Mouse (Mus musculus) adrenal gland, postnatal 36 days (tissue): ENCODE results near the gene Lingo3. TPM values are rescaled to one million over a fixed set of nuclear protein-coding genes. Genes with fewer than 3 reads are reported as not detected.

Experiments used
- DNase-seq, 2 experiments: peaks; one replicate each; pipeline ENCODE4 v3.0.0; 2021; ENCODE audit warnings: mixed read lengths in 1 of 2
- microRNA-seq: library from miRNA; unstranded; fragments of <30 nt; microRNA quantifications from one replicate; pipeline ENCODE4 v1.2.0, GENCODE M21; 2021
- total RNA-seq, 2 experiments: library from RNA; stranded (reverse); gene quantifications; 2 replicates each; pipeline ENCODE4 v1.2.3; 2021

Gene Lingo3
- total RNA-seq, 2 experiments from 2014 or later: 5.8 TPM

DNA sequence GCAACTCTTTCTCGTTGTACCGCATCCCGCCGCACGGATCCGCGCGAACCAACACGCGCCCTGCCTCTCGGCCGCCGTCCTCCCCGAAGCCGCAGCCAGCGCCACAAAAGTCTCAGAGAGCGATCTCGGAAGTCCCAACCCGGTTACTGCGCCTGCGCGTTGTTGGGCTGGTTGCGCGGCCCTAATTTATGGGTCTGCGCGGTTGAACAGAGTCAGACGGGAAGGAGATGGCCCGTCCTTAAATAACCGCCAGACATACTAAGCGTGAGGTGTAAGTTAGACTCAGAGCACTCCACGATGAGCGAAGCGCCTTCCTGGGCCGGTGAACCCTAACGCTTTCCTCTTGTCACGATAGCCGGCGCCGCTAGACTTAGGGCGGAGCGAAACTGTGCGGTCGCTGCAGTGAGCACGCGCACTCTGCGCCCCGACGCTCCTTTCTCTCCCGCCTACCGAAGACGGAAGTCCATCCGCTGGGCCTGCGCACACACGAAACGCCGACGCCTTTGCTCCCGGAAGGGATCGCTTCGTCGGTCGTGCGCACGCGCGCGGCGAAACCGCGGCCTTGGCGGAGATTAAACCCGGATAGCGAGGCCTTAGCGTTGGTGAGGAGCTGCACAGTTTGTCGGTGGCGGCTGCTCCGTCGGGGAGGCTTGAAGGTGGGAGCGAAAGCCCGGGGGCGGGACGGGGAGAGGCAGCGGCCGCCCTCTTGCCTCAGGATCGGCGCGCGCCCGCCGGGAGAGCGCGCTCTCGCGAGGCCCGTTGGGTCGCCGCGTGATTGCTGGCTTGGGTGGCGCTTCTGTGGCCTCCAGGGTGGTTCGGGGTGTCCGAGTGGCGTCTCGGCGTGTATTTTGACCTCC, 45.5 kb downstream of the Lingo3 start, which contains the start of the genes Sf3a2 and Plekhj1:
Gene Sf3a2 (plus strand): TSS at position 49 of the 857 bp plus-strand sequence.
Gene Plekhj1 (minus strand): TSS at position 477 of the 857 bp plus-strand sequence.
- peak; percentile 95 to 96 for DNase-seq

DNA sequence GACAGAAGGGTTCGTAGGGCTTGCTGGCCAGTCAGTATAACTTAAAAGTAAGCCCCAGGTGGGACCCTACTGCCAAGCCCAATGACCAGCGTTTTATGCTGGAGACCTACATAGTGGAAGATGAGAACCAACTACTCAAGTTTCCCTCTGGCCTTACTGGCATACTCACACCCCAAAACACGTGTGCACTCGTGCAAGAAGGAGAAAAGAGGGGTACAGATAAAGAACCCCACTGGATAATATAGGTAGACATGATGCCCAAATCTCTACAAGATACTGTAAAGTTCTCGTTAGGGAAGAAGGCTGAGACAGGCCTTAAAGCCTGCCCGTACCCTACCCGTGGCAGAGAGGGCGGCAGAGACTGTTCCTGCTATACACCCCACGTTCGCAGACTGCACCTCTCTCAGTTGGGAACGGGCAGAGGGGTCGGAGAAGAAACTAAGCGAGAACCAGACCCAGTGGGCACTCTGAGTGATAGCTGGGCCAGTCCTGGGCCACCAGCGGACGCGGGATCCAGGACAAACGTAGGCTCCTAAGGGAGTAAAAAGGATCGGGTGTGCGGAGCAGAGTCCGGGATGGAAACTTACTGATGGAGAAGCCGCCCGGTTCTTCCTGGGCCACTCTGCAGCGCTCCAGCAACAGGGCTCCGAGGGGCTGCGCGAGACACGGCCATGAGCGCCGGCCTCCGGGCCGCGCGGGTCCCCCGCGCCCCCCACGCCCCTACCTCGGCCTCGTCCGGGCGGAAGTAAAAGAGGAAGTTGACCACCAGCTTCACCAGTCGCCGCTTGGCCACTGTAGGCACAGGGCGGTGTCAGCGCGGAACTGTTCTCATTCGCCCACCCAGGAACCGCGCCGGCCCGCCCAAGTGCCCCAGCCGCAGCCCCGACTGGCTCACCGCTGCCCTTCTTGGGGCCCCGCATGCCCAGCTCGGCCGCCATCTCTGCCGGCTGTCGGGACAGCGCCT, 46.4 kb downstream of the Lingo3 start:
- no peak for DNase-seq

DNA sequence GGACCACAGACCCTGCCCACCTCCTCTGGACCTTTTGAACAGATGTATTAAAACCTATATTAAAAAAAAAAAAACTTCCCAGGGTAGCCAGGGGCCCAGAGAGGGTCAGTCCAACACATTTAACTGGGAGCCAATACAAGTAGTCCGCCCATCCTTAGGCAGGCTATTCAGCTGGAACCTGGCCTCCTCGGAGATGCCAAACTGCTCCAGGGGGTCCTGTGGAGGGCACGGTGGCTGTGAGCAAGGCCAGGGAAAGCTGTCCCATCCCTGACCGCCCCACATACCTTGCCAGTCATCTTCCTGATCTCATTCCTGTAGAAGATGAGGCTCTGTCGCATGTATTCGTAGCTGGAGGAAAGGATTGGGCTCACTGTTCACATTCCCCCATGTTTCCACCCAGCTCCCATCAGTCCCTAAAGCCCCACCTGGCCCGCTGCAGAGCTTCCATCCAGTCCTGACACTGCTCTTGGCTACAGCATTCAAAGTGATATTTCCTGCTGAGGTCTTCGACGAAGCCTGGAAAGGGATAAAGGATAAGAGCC, 47.5 kb downstream of the Lingo3 start:
- DNase-seq: no peak

- DNase-seq: no peak
Measured at GRCm38 (mm10) chr10:80794750-80795149, 49.1 kb downstream of the Lingo3 start.

DNA sequence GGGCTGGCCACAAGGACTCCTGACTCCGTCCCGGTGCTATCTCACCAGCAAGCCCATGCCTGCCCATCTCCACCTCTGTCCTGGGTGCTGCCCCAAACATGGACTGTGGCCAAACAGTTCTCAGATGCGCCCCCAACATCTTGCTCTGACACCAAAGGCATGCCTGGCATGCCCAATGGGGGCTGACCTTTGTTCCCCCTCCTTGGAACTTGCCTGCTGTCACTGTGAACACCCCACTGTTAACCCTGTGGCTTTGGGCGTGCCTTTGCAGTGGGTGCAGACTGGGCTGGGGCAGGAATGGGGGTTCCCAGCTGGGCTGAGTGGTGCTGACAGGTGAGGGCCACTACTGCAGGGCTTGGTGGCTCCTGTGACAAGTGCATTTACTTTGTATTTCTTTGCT, 50.0 kb downstream of the Lingo3 start:
- DNase-seq: no peak

DNA sequence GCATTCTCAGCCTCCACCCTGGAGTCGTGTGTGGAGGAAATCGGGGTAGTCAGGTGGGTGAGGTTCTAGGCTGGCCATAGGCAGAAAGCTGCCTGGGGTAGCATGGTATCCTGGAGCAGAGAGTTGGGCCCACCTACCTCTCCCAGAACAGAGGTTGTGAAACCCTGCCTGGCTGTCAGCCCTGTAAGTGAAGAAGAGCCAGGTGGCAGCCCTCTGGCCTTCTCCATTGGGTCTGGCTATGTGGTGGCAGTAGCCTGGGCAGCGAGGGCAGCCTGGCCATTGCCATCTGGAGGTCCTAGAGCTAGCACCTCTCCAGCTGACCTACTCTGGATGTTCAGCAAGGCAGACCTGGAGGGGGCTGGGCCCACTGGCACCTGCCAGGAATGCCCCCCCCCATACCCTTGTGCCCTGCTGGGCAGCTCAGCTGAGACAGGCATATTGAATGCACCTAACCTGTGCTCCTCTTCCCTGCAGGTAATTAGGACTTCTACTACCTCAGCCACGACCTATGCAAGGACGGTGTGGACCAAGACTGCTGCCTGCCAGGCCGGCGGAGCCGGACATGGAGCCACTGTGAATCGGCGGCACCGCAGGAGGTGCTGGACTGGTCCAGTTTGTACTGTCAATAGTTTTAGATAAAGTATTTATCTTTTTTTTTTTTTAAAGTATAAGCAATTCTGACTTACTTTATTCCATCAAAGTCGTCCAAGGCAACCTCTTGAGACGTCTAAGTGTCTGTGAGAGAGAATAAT, 50.6 kb downstream of the Lingo3 start:
- no peak for DNase-seq

DNA sequence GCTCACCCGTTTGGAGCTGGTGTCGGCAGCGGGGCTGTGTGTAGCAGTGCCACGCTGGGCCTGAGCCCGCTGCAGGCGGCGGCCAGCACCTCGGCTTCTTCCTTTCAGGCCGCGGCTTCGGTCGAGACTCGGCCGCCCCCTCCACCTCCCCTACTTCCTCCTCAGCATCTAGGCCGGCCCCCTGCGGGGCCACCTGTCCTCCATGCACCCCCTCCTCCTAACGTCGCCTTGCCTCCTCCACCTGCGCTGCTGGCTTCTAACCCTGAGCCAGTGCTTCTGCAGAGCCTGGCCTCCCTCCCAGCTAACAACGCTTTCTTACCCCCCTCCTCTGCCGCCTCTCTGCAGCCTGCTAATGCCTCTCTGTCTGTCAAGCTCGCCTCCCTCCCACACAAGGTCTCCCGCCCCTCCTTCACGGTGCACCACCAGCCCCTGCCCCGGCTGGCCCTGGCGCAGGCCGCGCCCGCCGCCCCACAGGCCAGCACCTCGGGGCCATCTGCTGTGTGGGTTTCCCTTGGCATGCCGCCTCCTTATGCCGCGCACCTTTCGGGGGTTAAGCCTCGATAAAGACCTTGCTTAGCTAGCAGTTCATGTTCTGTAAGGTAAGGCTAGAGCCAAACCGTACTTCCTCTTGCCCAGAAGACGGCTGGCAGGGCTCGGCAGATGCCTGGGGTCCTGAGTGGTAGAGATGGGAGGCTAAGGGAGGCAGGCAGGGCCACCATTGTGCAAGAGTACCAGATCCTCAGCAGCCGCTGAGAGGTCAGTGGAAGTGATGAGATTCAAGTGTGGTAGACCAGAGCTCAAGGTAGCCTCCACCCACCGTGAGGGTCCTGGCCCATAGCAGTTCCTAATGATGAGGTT, 51.4 kb downstream of the Lingo3 start:
- no peak for DNase-seq

DNA sequence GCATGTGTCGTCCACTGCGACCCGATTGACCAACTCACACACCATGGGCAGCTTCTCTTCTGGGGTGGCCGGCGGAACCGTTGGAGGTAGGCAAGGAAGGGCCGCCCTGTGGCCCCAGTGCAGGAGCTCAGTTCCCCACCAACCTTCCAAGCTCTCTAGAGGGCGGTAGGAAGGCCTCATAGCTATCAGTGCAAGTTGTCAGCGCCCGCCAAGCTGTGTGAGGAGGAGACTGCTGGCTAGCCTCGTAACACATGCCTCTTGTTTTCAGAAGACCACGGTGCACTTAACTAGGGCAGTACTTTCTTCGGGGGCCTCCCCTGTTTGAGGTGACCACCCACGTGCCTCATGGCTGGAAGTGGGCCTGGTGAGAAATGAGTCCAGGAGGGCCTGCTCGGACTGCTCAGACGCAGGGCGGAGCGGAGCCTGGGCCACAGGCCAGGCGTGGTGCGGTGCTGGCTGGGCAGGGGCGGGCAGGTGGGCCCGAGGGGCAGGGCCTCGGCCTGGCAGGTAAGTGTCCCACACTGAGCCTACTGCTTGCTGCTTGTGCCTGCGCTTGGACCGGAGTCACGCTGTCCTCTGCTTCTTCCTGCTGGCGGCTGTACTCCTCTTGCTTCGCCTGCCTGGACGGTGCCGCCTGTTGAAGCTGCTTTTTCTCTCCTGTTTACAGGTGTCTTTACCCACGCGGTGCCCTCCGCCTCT, 52.2 kb downstream of the Lingo3 start:
- DNase-seq: no peak

- peak in 1 of 2 experiments; percentile 54 for DNase-seq
Measured at GRCm38 (mm10) chr10:80790761-80791404, 53.0 kb downstream of the Lingo3 start.

DNA sequence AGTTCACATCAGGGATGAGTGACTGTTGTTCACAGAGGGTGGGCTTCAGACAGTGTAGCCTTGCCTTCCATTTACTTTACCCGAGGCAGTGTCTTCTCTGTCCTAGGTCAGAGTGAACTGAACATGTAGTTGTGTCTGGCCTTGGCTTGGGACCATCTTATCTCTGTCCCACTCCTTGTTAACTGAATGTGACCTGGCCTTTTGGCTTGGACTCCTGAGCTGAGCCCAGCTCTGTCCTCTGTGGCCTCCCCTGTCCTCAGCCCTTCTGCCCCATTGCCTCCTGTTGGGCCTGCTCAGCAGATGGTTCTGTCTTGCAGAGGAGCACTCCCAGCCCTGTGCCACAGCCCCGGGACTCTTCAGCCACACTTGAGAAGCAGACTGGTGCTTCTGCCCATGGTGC, 56.3 kb downstream of the Lingo3 start:
- no peak for DNase-seq

DNA sequence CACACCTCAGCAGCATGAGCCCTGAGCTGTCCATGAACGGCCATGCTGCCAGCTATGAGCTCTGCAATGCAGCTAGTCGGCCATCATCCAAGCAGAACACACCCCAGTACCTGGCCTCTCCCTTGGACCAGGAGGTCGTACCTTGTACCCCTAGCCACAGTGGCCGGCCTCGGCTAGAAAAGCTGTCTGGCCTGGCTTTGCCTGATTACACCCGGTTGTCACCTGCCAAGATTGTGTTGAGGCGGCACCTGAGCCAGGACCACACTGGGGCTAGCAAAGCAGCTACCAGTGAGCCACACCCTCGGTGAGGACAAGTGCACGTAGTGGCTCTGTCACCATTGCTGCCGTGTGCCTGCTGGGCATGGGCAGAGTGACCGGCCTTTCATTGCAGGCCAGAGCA, 57.9 kb downstream of the Lingo3 start:
- no peak for DNase-seq

DNA sequence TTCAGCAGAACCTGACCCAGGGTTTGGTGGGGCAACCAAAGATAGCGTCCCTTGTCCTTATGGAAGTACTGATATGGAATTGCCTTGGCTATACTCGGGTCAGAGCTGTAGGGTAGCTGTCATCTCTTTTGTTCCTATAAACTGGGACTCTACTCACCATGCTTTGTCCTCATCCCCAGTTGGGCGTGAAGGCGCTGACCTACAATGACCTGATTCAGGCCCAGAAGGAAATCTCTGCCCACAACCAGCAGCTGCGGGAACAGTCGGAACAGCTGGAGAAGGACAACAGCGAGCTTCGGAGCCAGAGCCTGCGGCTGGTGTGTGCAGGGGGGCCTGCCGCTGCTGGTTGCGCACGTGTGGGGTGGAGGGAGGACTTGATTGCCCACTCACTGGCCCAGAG, 59.0 kb downstream of the Lingo3 start:
- DNase-seq: no peak

DNA sequence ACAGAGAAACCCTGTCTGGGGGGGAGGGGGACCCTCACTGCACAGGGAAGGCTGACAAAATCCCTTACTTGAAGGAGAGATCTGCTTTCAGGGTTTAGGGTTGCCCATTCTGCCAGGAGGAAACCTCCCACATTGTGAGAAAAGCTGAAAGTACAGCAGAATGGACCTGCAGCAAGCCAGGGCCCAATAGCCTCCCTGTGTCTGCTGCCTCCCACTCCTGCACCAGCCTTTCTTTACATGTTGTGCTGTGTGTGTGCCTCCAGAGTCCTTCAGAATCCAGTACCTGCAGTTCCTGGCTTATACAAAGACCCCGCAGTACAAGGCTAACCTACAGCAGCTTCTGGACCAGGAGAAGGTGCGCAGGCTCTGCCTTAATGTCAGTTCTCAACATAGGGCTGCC, 59.5 kb downstream of the Lingo3 start:
- no peak for DNase-seq

Small RNA genes within 50 kb of the gene (microRNA-seq; reads per million reads assigned to microRNA genes)
- 2.0 reads per million for gene Mir1982

Other genes starting within 250 kb of the Lingo3 start
- gene Scamp4, start 241.2 kb downstream of the Lingo3 start, total RNA-seq: 10 to 100 TPM; 64.3 to 64.6 TPM
- 1 to 10 TPM; 2.7 to 6.1 TPM for gene Adat3, start 241.2 kb downstream of the Lingo3 start, total RNA-seq
- gene Gm49322, start 238.0 kb downstream of the Lingo3 start, total RNA-seq: 1 to 10 TPM; 1.6 to 2.6 TPM
- 100 to 1,000 TPM; 129 to 135 TPM for gene Csnk1g2, start 221.2 kb downstream of the Lingo3 start, total RNA-seq
- gene Btbd2, start 187.0 kb downstream of the Lingo3 start, total RNA-seq: 10 to 100 TPM; 61.7 to 71.2 TPM
- gene Mknk2, start 165.9 kb downstream of the Lingo3 start, total RNA-seq: 100 to 1,000 TPM; 178 to 198 TPM
- 10 to 100 TPM; 19.4 to 20.1 TPM for gene Mob3a, start 142.1 kb downstream of the Lingo3 start, total RNA-seq
- gene Izumo4, start 141.9 kb downstream of the Lingo3 start, total RNA-seq: 10 to 100 TPM in 1 of 2 experiments, 1 to 10 TPM in 1; 9.9 to 16.6 TPM
- gene Ap3d1, start 101.8 kb downstream of the Lingo3 start, total RNA-seq: 10 to 100 TPM; 80.3 to 99.6 TPM
- gene Dot1l, start 88.8 kb downstream of the Lingo3 start, total RNA-seq: 10 to 100 TPM; 53.2 to 64.6 TPM
- 10 to 100 TPM; 51.4 to 55.6 TPM for gene Sf3a2, start 45.8 kb downstream of the Lingo3 start, total RNA-seq
- 10 to 100 TPM; 84.6 to 86.8 TPM for gene Plekhj1, start 45.4 kb downstream of the Lingo3 start, total RNA-seq
- gene Amh, start 38.8 kb downstream of the Lingo3 start, total RNA-seq: under 1 TPM; 0.40 to 0.83 TPM
- gene Jsrp1, start 30.5 kb downstream of the Lingo3 start, total RNA-seq: 1 to 10 TPM; 4.7 to 7.2 TPM
- gene Oaz1, start 17.4 kb downstream of the Lingo3 start, total RNA-seq: 1,000 to 10,000 TPM in 1 of 2 experiments, 100 to 1,000 TPM in 1; 923 to 1,039 TPM
- gene Lsm7, start 11.2 kb upstream of the Lingo3 start, total RNA-seq: 10 to 100 TPM; 26.6 to 36.8 TPM
- gene Sppl2b, start 11.2 kb upstream of the Lingo3 start, total RNA-seq: 10 to 100 TPM; 28.1 to 30.3 TPM
- gene Tmprss9, start 27.8 kb upstream of the Lingo3 start, total RNA-seq: not detected
- gene Timm13, start 56.9 kb upstream of the Lingo3 start, total RNA-seq: 100 to 1,000 TPM; 202 to 239 TPM
- gene Lmnb2, start 74.2 kb upstream of the Lingo3 start, total RNA-seq: 10 to 100 TPM; 11.2 to 17.2 TPM
- 100 to 1,000 TPM in 1 of 2 experiments, 10 to 100 TPM in 1; 81.7 to 149 TPM for gene Gadd45b, start 86.0 kb upstream of the Lingo3 start, total RNA-seq
- 1 to 10 TPM; 6.4 to 6.7 TPM for gene Gng7, start 170.9 kb upstream of the Lingo3 start, total RNA-seq
- gene Diras1, start 181.6 kb upstream of the Lingo3 start, total RNA-seq: 1 to 10 TPM; 1.2 to 1.5 TPM
- gene Slc39a3, start 193.4 kb upstream of the Lingo3 start, total RNA-seq: 10 to 100 TPM; 33.2 to 68.5 TPM
- gene Sgta, start 216.1 kb upstream of the Lingo3 start, total RNA-seq: 100 to 1,000 TPM; 223 to 227 TPM
- 10 to 100 TPM; 51.5 to 56.6 TPM for gene Thop1, start 226.0 kb upstream of the Lingo3 start, total RNA-seq